Mouse (Mus musculus) liver, adult 2 months (tissue): ENCODE measurements at regions not wholly inside any gene's neighbourhood (a gene's known extent, or its start where the extent isn't known, plus 50 kb on each side); places are given as distances from the start of the nearest gene placed in this dataset.
A peak's percentile ranks its signal among the peaks of the same experiment; 100 is the strongest.
"Not testable (repeated sequence)": the region's sequence is repeated elsewhere in the genome, so short reads cannot be mapped to it uniquely, and the experiment has no call there.

Experiments
- CTCF ChIP-seq: fragments of 200-500 bp; IDR thresholded peaks from 2 replicates; pipeline ENCODE4 v1.5.1; 2011; ENCODE audit warnings: low read depth, low read length, control low read depth
- POLR2A ChIP-seq: fragments of 200-500 bp; IDR thresholded peaks from 2 replicates; pipeline ENCODE4 v1.6.1; 2011; ENCODE audit warnings: low read length, control low read depth; ENCODE audit not compliant: insufficient read depth; ENCODE audit errors: extremely low read depth

DNA sequence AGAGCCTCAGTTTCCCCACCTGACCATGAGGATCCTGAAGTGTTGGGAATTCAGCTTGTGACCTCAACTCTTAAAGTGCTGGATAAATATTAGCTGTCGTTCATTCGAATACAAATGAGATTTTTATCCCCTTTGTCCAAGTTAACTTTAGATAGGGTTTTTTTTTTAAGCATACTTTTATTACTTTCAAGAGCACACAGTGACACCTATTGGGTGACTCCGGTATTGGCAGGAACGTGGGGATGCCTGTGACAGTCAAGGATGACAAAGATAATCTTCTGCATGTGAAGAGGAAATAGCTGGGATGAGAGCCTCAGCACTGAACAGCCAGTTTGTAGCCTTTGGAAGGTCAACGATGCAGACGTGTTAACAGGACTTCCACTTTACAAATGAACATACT lies 103.9 kb upstream of the Syt13 start:
- not testable (repeated sequence) for TF ChIP-seq POLR2A
- TF ChIP-seq CTCF = peak; percentile 45; the same call in 1 of the 2 replicates
